8 mouse cellular contexts compared by ENCODE assay signal in the genomic region with DNA sequence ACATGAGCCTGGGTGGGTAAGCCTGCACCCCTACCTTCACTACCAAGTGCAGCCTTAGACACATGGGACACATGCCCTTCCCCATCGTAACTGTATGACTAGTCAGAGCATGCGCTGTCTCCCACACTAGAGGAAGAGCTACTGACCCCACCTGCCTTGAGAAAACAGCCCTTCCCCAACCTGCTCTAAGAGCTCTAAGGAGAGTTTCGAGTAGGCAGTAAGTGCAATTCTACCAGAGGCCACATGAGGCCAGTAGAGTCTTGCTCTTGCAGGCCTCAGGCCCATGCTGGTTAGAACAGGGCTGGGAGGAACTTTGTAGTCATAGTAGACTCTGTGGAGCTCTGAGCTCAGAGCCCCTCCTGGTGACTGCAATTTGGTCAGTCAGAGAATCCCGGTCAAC. TPM values are rescaled to one million over a fixed set of nuclear protein-coding genes. Genes with fewer than 3 reads are reported as not detected.
A peak's percentile ranks its signal among the peaks of the same experiment; 100 is the strongest.
DNase-seq lines count a peak whose midpoint lies in the region; ATAC-seq and TF ChIP-seq lines count a peak whose summit lies in the region.

No protein-coding gene starts in this region.

- H3K27me3 ChIP-seq in forebrain, embryonic 10.5 days (ENCODE audit: poor library complexity, severe bottlenecking): no peaks in the 10 kb centered on the region

- TF ChIP-seq CTCF in lung, adult 2 months (IDR thresholded peaks at IDR 0.05; ENCODE audit: insufficient read depth, low read length): peak; percentile 71

- peak; percentile 46 for ATAC-seq in CD4-positive, CD25-positive, alpha-beta regulatory T cell, adult 4 months
- peak; percentile 30 for ATAC-seq in neutrophil, adult 5-6 weeks (ENCODE audit: extremely low read depth, insufficient number of reproducible peaks, low FRiP score, poor library complexity, severe bottlenecking)

- H3K4me3 ChIP-seq in forebrain, embryonic 10.5 days: no peak overlapping the region
- H3K4me3 ChIP-seq in lung, adult 2 months (replicated peaks; ENCODE audit: extremely low read depth, low read depth, low read length): no peak overlapping the region

- DNase-seq in adrenal gland, adult 2 months: peak; percentile 64
- peak; percentile 37 for DNase-seq in forebrain, embryonic 10.5 days (ENCODE audit: extremely low spot score, low spot score)
- peak; percentile 40 to 67 for DNase-seq in heart, postnatal 36 days
- DNase-seq in kidney, postnatal 4 days: peak; percentile 80 to 85
- DNase-seq in lung, adult 2 months: peak; percentile 31
- DNase-seq in thymus, postnatal 0 days (ENCODE audit: low spot score): peak; percentile 84

- TF ChIP-seq POLR2A in lung, adult 2 months (IDR thresholded peaks at IDR 0.05; ENCODE audit: borderline replicate concordance, extremely low read depth, low read depth, low read length): no peak

- H3K36me3 ChIP-seq in forebrain, embryonic 10.5 days (replicated peaks): no peaks in the 10 kb centered on the region

- intact Hi-C loops in heart, postnatal 36 days (cut with DNase I): loop anchor here (5.0 kb wide), 1 partner anchor 357 kb away; no protein-coding TSS in a partner anchor

- 42% methylated on average over 4 of the region's 4 CpGs for WGBS in forebrain, embryonic 10.5 days
- WGBS in lung, adult 2 months: 29% methylated on average over 4 of the region's 4 CpGs

- H3K4me1 ChIP-seq in forebrain, embryonic 10.5 days: no peaks in the 10 kb centered on the region
- no peaks in the 10 kb centered on the region for H3K4me1 ChIP-seq in lung, adult 2 months (ENCODE audit: control insufficient read depth, insufficient read depth, low read length)

- peaks cover 4% of the 10 kb centered on the region; the same call in 1 of the 2 replicates for H3K9me3 ChIP-seq in forebrain, embryonic 10.5 days

- no peak overlapping the region for H3K27ac ChIP-seq in forebrain, embryonic 10.5 days

RNA-seq across cellular contexts. Expression of a gene that starts 34.7 kb away (rescaled TPM):
- not detected for polyA plus RNA-seq in CD4-positive, CD25-positive, alpha-beta regulatory T cell, adult 4 months (2017; shearing (Covaris generic))
- 1 to 10 TPM; 2.8 to 9.7 TPM for total RNA-seq in adrenal gland, adult 2 months (2021)
- polyA plus RNA-seq in adrenal gland, adult 2 months (2012; rRNA removed): 11.9 and 15.9 TPM in 2 replicates
- polyA plus RNA-seq in forebrain, embryonic 10.5 days (2016; fragmentation: Nextera tagmentation; extraction: Ambion mirVana): 18.7 and 20.3 TPM in 2 replicates
- total RNA-seq in heart, postnatal 36 days (2021): not detected
- 0.52 and 0.60 TPM in 2 replicates for polyA plus RNA-seq in lung, adult 2 months (2012; rRNA removed)
- total RNA-seq in neutrophil, adult 5-6 weeks (2017): not detected in 2 replicates
- polyA plus RNA-seq in thymus, postnatal 0 days (2015; fragmentation: Nextera tagmentation; extraction: Ambion mirVana): 35.5 and 37.2 TPM in 2 replicates

Comparison
In these comparisons a context has a peak if more than half of its experiments do, and no peak if none do; other contexts are left out.
1. DNase-seq: peak in every context shown above with its lines; median percentile 84 in thymus, postnatal 0 days; 82 in kidney, postnatal 4 days; 64 in adrenal gland, adult 2 months; 54 in heart, postnatal 36 days; 37 in forebrain, embryonic 10.5 days; 31 in lung, adult 2 months.